Mouse (Mus musculus) C2C12 (cell line): ENCODE data around the gene Tex11.

Experiments used
- CEBPB ChIP-seq: IDR thresholded peaks from one replicate; pipeline ENCODE4 v1.6.1; 2011; ENCODE audit warnings: low read depth, mild to moderate bottlenecking, control low read depth, moderate library complexity
- CTCF ChIP-seq: IDR thresholded peaks from one replicate; pipeline ENCODE4 v1.5.1; 2011; ENCODE audit not compliant: control insufficient read depth, insufficient read depth, insufficient read length

DNA sequence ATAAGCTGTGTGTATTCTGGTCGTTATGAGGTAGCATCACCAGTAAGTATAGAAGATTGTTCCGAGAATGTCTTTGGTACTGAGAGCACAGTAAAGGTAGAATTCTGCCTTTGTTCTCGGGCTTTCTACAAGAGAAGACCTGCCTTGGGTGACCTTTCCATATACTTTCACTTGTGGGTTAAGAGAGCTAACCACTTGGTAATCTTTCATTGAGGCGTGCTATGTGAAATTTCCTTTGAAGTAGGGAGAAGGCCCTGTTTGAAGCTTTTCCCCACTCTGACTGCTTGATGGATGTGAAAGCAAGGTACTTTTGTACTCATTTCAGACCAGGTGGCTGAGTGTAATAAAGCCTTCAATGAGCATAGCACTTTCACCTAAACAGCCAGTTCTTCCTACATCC, 270.1 kb downstream of the Tex11 start:
- no peak for TF ChIP-seq CTCF
- TF ChIP-seq CEBPB, result no peak
